Mouse (Mus musculus) liver, embryonic 14 days (tissue): ENCODE measurements around the gene Lzts2. TPM values are rescaled to one million over a fixed set of nuclear protein-coding genes. Genes with fewer than 3 reads are reported as not detected.

Experiments
- polyA plus RNA-seq: library from polyadenylated mRNA; depleted of rRNA; stranded (reverse); fragments of >200 nt; gene quantifications from 2 replicates; pipeline ENCODE4 v1.2.3, GENCODE M21; 2012; rRNA removed

The Lzts2 gene
- polyA plus RNA-seq = 4.5 and 4.6 TPM in 2 replicates

GRCm38 (mm10) chr19:45014335-45014971, at the start of gene Lzts2:
Gene Lzts2 (plus strand): TSS chr19:45014414.

GRCm38 (mm10) chr19:44988831-44989566, 25.2 kb upstream of the Lzts2 start, which contains the start of gene Sema4g:
Gene Sema4g (plus strand): TSS chr19:44989101.

GRCm38 (mm10) chr19:45005444-45005843, 8.8 kb upstream of the Lzts2 start, which contains the start of gene Twnk:
Gene Twnk (plus strand): TSS chr19:45005663.

GRCm38 (mm10) chr19:45005957-45006712, 8.1 kb upstream of the Lzts2 start, which contains the start of gene Mrpl43:
Gene Mrpl43 (minus strand): TSS chr19:45006442.

GRCm38 (mm10) chr19:45045651-45046050, 31.4 kb downstream of the Lzts2 start, which contains the start of gene Pdzd7:
Gene Pdzd7 (minus strand): TSS chr19:45045717.

GRCm38 (mm10) chr19:45047417-45047934, 33.3 kb downstream of the Lzts2 start, which contains the start of gene Sfxn3:
Gene Sfxn3 (plus strand): TSS chr19:45047503.

GRCm38 (mm10) chr19:45074580-45075322, 60.5 kb downstream of the Lzts2 start, which contains the start of gene Kazald1:
Gene Kazald1 (plus strand): TSS chr19:45075241.

Other genes with a start within 250 kb of the Lzts2 start
- gene Slf2, start 83.3 kb upstream of the Lzts2 start, polyA plus RNA-seq = 9.6 and 10.8 TPM in 2 replicates
- 20.1 and 24.8 TPM in 2 replicates for gene Sema4g, start 25.3 kb upstream of the Lzts2 start, polyA plus RNA-seq
- 7.4 and 7.7 TPM in 2 replicates for gene Twnk, start 8.8 kb upstream of the Lzts2 start, polyA plus RNA-seq
- gene Mrpl43, start 8.0 kb upstream of the Lzts2 start, polyA plus RNA-seq = 25.5 and 27.2 TPM in 2 replicates
- gene Pdzd7, start 31.3 kb downstream of the Lzts2 start, polyA plus RNA-seq = 0.02 and 0.03 TPM in 2 replicates
- gene Sfxn3, start 33.1 kb downstream of the Lzts2 start, polyA plus RNA-seq = 2.1 TPM in 2 replicates
- 0.14 and 0.20 TPM in 2 replicates for gene Kazald1, start 60.8 kb downstream of the Lzts2 start, polyA plus RNA-seq
- 0.05 TPM in 1 of 2 replicates, not detected in the other for gene Tlx1, start 136.3 kb downstream of the Lzts2 start, polyA plus RNA-seq
- 0.03 TPM in 1 of 2 replicates, not detected in the other for gene Lbx1, start 221.4 kb downstream of the Lzts2 start, polyA plus RNA-seq